Mouse (Mus musculus) heart, postnatal 10 days (tissue): Measurements from ENCODE around the gene Gm21860. TPM values are rescaled to one million over a fixed set of nuclear protein-coding genes. Genes with fewer than 3 reads are reported as not detected.
"Not testable (repeated sequence)": the region's sequence is repeated elsewhere in the genome, so short reads cannot be mapped to it uniquely, and the experiment has no call there.

Experiments used
- DNase-seq, 2 experiments: peaks; one replicate each; pipeline ENCODE4 v3.0.0; 2021
- intact Hi-C: fragments of 180-260 bp; cut with DNase I; formaldehyde crosslinking; loops from one replicate; pipeline ENCODE4 v1.15.1; 2025
- total RNA-seq, 2 experiments: library from RNA; stranded (reverse); gene quantifications; 2 replicates each; pipeline ENCODE4 v1.2.3; 2021

Gene Gm21860
- total RNA-seq, 2 experiments from 2014 or later: not detected

DNA sequence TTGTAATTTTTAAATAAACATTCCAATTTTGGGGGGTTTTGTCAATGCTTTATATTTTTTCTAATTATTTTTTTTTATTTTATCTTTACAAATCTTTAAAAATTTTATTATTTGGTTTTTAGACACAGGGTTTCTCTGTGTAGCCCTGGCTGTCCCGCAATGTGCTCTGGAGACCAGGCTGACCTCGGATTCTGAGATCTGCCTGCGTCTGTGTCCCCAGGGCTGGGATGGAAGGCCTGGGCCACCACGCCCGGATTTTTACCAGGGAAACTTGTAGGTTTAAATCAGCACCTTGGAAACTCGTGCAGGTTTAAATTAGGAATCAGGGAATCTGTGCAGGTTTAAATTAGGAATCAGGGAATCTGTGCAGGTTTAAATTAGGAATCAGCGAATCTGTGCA lies 37.1 kb downstream of the Gm21860 start:
- intact Hi-C loops, DNase-seq: not testable (repeated sequence)

Other genes starting within 250 kb of the Gm21860 start
- gene Gm47283, start 29.9 kb upstream of the Gm21860 start, total RNA-seq: not detected
- gene Gm21748, start 84.4 kb upstream of the Gm21860 start, total RNA-seq: not detected